17 mouse cellular contexts compared by ENCODE assay signal in genomic region chr3:100825225-100825965, GRCm38 (mm10). TPM values are rescaled to one million over a fixed set of nuclear protein-coding genes. Genes with fewer than 3 reads are reported as not detected.
A peak's percentile ranks its signal among the peaks of the same experiment; 100 is the strongest.
DNase-seq lines count a peak whose midpoint lies in the region; ATAC-seq and TF ChIP-seq lines count a peak whose summit lies in the region.
"Had no signal": no experiment of that assay in that cellular context is flagged by ENCODE, and none has a peak within 500 bp of the region (broad histone marks: within the 10 kb centered on the region; RNA-seq: fewer than 3 reads in every experiment).

Gene Vtcn1, plus strand, starts transcription at chr3:100825459.

- no peak for TF ChIP-seq CTCF in lung, adult 2 months (IDR thresholded peaks at IDR 0.05; ENCODE audit: insufficient read depth, low read length)

- H3K27me3 ChIP-seq in heart, embryonic 12.5 days (replicated peaks) = no peaks in the 10 kb centered on the region
- 0 out of 2 replicates have a peak, but pooled peaks cover 5% of the 10 kb centered on the region for H3K27me3 ChIP-seq in limb, embryonic 13.5 days
- no peaks in the 10 kb centered on the region for H3K27me3 ChIP-seq in forebrain, embryonic 12.5 days
- H3K27me3 ChIP-seq: liver, embryonic 13.5 days; midbrain, embryonic 15.5 days had no signal

- no peak within 1 kb of the TSS for H3K4me3 ChIP-seq in heart, embryonic 12.5 days
- no peak within 1 kb of the TSS for H3K4me3 ChIP-seq in lung, adult 2 months (replicated peaks; ENCODE audit: extremely low read depth, low read depth, low read length)
- H3K4me3 ChIP-seq in limb, embryonic 13.5 days = no peak within 1 kb of the TSS
- H3K4me3 ChIP-seq in forebrain, embryonic 12.5 days (replicated peaks) = no peak within 1 kb of the TSS
- H3K4me3 ChIP-seq: erythroblast, embryonic 14.5 days; heart, adult 2 months; liver, embryonic 13.5 days; midbrain, embryonic 15.5 days had no signal

- no peak for DNase-seq in heart, adult 9 months (ENCODE audit: low spot score in 2 of 2)
- peak; percentile 9 to 33 for DNase-seq in lung, adult 18-20 months
- DNase-seq in lung, adult 2 months = no peak
- DNase-seq in NIH3T3 (ENCODE audit: low read depth) = peak; percentile 50
- no peak for DNase-seq in thymus, postnatal 0 days (ENCODE audit: low spot score)
- DNase-seq: cerebellum, adult 11-12 months; heart, adult 2 months; heart, postnatal 36 days; liver, embryonic 13.5 days; right cerebral cortex, postnatal 14 days; thymus, postnatal 4 days had no signal

- H3K4me2 ChIP-seq in heart, embryonic 12.5 days = no peak within 1 kb of the TSS
- no peak within 1 kb of the TSS for H3K4me2 ChIP-seq in limb, embryonic 13.5 days (replicated peaks)
- no peak within 1 kb of the TSS for H3K4me2 ChIP-seq in forebrain, embryonic 12.5 days
- H3K4me2 ChIP-seq: liver, embryonic 13.5 days; midbrain, embryonic 15.5 days had no signal

- no peak for TF ChIP-seq POLR2A in lung, adult 2 months (IDR thresholded peaks at IDR 0.05; ENCODE audit: borderline replicate concordance, extremely low read depth, low read depth, low read length)

- 30% methylated on average over 6 of the region's 6 CpGs for WGBS in heart, embryonic 12.5 days
- WGBS in lung, adult 2 months = 40% methylated on average over 6 of the region's 6 CpGs
- 56% methylated on average over 6 of the region's 6 CpGs for WGBS in limb, embryonic 13.5 days
- 59% methylated on average over 6 of the region's 6 CpGs for whole genome bisulfite sequencing in forebrain, embryonic 12.5 days

- H3K36me3 ChIP-seq in heart, embryonic 12.5 days = no peaks in the 10 kb centered on the region
- H3K36me3 ChIP-seq in limb, embryonic 13.5 days = no peaks in the 10 kb centered on the region
- H3K36me3 ChIP-seq in forebrain, embryonic 12.5 days (replicated peaks) = no peaks in the 10 kb centered on the region
- H3K36me3 ChIP-seq: liver, embryonic 13.5 days; midbrain, embryonic 15.5 days had no signal

- peaks cover 7% of the 10 kb centered on the region for H3K4me1 ChIP-seq in heart, embryonic 12.5 days (replicated peaks)
- no peaks in the 10 kb centered on the region for H3K4me1 ChIP-seq in lung, adult 2 months (ENCODE audit: control insufficient read depth, insufficient read depth, low read length)
- H3K4me1 ChIP-seq in limb, embryonic 13.5 days = peaks cover 10% of the 10 kb centered on the region
- H3K4me1 ChIP-seq in forebrain, embryonic 12.5 days = no peaks in the 10 kb centered on the region
- H3K4me1 ChIP-seq: liver, embryonic 13.5 days; midbrain, embryonic 15.5 days had no signal

- H3K27ac ChIP-seq in heart, embryonic 12.5 days (ENCODE audit: poor library complexity, severe bottlenecking) = no peak within 1 kb of the TSS
- no peak within 1 kb of the TSS for H3K27ac ChIP-seq in limb, embryonic 13.5 days
- H3K27ac ChIP-seq in forebrain, embryonic 12.5 days = no peak within 1 kb of the TSS
- H3K27ac ChIP-seq: heart, adult 2 months; liver, embryonic 13.5 days; midbrain, embryonic 15.5 days had no signal

- no peak for ATAC-seq in heart, embryonic 12.5 days (ENCODE audit: insufficient number of reproducible peaks, low FRiP score)
- ATAC-seq in limb, embryonic 13.5 days (ENCODE audit: low FRiP score, low read depth) = no peak
- no peak for ATAC-seq in forebrain, embryonic 12.5 days (ENCODE audit: low FRiP score)
- ATAC-seq: CD4-positive, CD25-positive, alpha-beta regulatory T cell, adult 4 months; midbrain, embryonic 15.5 days had no signal

- H3K9ac ChIP-seq in heart, embryonic 12.5 days = 0 out of 2 replicates have a peak within 1 kb of the TSS, but pooled peaks have one; percentile 23
- H3K9ac ChIP-seq in limb, embryonic 13.5 days = 0 out of 2 replicates have a peak within 1 kb of the TSS, but pooled peaks have one; percentile 8
- no peak within 1 kb of the TSS for H3K9ac ChIP-seq in forebrain, embryonic 12.5 days
- H3K9ac ChIP-seq: liver, embryonic 13.5 days; midbrain, embryonic 15.5 days had no signal

- no peaks in the 10 kb centered on the region for H3K9me3 ChIP-seq in heart, embryonic 12.5 days (replicated peaks)
- no peaks in the 10 kb centered on the region for H3K9me3 ChIP-seq in limb, embryonic 13.5 days
- no peaks in the 10 kb centered on the region for H3K9me3 ChIP-seq in forebrain, embryonic 12.5 days
- H3K9me3 ChIP-seq: liver, embryonic 13.5 days; midbrain, embryonic 15.5 days had no signal

RNA-seq across cellular contexts. Expression of gene Vtcn1, which starts in this region (rescaled TPM):
- polyA plus RNA-seq in heart, embryonic 12.5 days (2016; fragmentation: Nextera tagmentation; extraction: Ambion mirVana) = 0.06 and 0.17 TPM in 2 replicates
- polyA plus RNA-seq in lung, adult 2 months (2012; rRNA removed) = 1.3 and 2.2 TPM in 2 replicates
- 0.06 and 0.11 TPM in 2 replicates for polyA plus RNA-seq in limb, embryonic 13.5 days (2015; fragmentation: Nextera tagmentation; extraction: Ambion mirVana)
- polyA plus RNA-seq in thymus, postnatal 0 days (2015; fragmentation: Nextera tagmentation; extraction: Ambion mirVana) = 0.10 TPM in 2 replicates
- not detected in 2 replicates for polyA plus RNA-seq in forebrain, embryonic 12.5 days (2016; fragmentation: Nextera tagmentation; extraction: Ambion mirVana)
- polyA plus RNA-seq: CD4-positive, CD25-positive, alpha-beta regulatory T cell, adult 4 months; erythroblast, embryonic 14.5 days; liver, embryonic 13.5 days; midbrain, embryonic 15.5 days had no signal

Comparison
In these comparisons a context has a peak if more than half of its experiments do, and no peak if none do; other contexts are left out.
1. DNase-seq: peak in lung, adult 18-20 months (2 of 2) and NIH3T3 (single experiment); none in heart, adult 9 months (0 of 2), lung, adult 2 months (single experiment) and thymus, postnatal 0 days (single experiment).